Mouse (Mus musculus): ENCODE measurements around the gene Zscan4c. TPM values are rescaled to one million over a fixed set of nuclear protein-coding genes. Genes with fewer than 3 reads are reported as not detected.
"Not testable (repeated sequence)": the region's sequence is repeated elsewhere in the genome, so short reads cannot be mapped to it uniquely, and the experiment has no call there.

Gene Zscan4c
- polyA plus RNA-seq (2015; fragmentation: Nextera tagmentation; extraction: Ambion mirVana): not detected in 2 replicates

GRCm38 (mm10) chr7:11005445-11005844 lies at the start of gene Zscan4c:
Gene Zscan4c (plus strand): TSS chr7:11005745.
- not testable (repeated sequence) for H3K9me3 ChIP-seq; H3K4me1 ChIP-seq; H3K9ac ChIP-seq; H3K27ac ChIP-seq; ATAC-seq (ENCODE audit: low FRiP score, low read depth); H3K36me3 ChIP-seq; H3K27me3 ChIP-seq; H3K4me3 ChIP-seq; H3K4me2 ChIP-seq (replicated peaks)
- 84% methylated on average over 4 of the region's 4 CpGs for WGBS

Small RNA genes lying within 50 kb of the gene (microRNA-seq; reads per million reads assigned to microRNA genes)
- not detected for gene Mir297-1

Other genes with a start within 250 kb of the Zscan4c start
- not detected in 2 replicates for gene Zscan4b, start 100.7 kb upstream of the Zscan4c start, polyA plus RNA-seq (2015; fragmentation: Nextera tagmentation; extraction: Ambion mirVana)
- gene Zscan4-ps1, start 63.9 kb downstream of the Zscan4c start, polyA plus RNA-seq (2015; fragmentation: Nextera tagmentation; extraction: Ambion mirVana): not detected in 2 replicates
- gene Zscan4d, start 160.4 kb downstream of the Zscan4c start, polyA plus RNA-seq (2015; fragmentation: Nextera tagmentation; extraction: Ambion mirVana): not detected in 2 replicates